Mouse (Mus musculus) small intestine, adult 2 months (tissue): ENCODE measurements at regions not wholly inside any gene's neighbourhood (a gene's known extent, or its start where the extent isn't known, plus 50 kb on each side); places are given as distances from the start of the nearest gene placed in this dataset.

Experiments
- CTCF ChIP-seq: fragments of 200-500 bp; IDR thresholded peaks from 2 replicates; pipeline ENCODE4 v1.5.1; 2012; ENCODE audit warnings: low read depth, mild to moderate bottlenecking, control low read depth, inconsistent platforms, low read length, moderate library complexity, mixed read lengths; ENCODE audit not compliant: insufficient replicate concordance, insufficient read length; ENCODE audit errors: extremely low read depth
- POLR2A ChIP-seq: fragments of 200-500 bp; IDR thresholded peaks from 2 replicates; pipeline ENCODE4 v1.6.1; 2012; ENCODE audit warnings: low read depth, mild to moderate bottlenecking, control low read depth, inconsistent platforms, low read length, moderate library complexity

DNA sequence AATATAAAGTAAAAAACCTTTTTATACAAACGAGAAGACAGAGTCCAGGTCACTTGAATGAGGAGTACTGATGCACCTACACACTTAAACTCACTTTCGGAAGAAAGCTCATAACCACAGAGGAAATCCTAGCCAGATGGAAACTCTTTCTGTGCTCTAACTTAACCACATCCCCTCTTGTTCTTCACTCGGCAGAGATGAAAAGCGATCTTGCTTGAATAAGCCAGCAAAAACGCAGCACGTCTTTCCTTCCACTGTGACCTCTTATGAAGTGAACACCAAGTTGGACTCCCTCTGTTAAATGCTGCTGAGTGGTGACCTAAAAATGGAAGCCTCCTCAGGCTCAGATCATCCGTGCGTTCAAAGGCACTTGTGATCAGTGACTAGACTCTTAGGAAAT, 113.1 kb upstream of the Crim1 start:
- TF ChIP-seq POLR2A (no peak), CTCF (no peak)
